Mouse (Mus musculus): Measurements from ENCODE around the gene Pif1. TPM values are rescaled to one million over a fixed set of nuclear protein-coding genes. Genes with fewer than 3 reads are reported as not detected.

Pif1 gene
- polyA plus RNA-seq, 1 experiment = 4.6 TPM

GRCm38 (mm10) chr9:65629767-65630630 lies 43.0 kb downstream of the Pif1 start:
- WGBS = 1% methylated on average over 77 of the region's 83 CpGs

GRCm38 (mm10) chr9:65630631-65631353 lies 43.8 kb downstream of the Pif1 start:
- no peak for DNase-seq (ENCODE audit: low read depth, low spot score)
- 3% methylated on average over 78 of the region's 78 CpGs for WGBS

More at GRCm38 (mm10) chr9:65629767-65630630, 43.0 kb downstream of the Pif1 start:
- DNase-seq (ENCODE audit: low read depth, low spot score) = no peak

GRCm38 (mm10) chr9:65631354-65632021 lies 44.5 kb downstream of the Pif1 start:
- 71% methylated on average over 16 of the region's 16 CpGs for WGBS
- DNase-seq (ENCODE audit: low read depth, low spot score) = no peak

- no peak for DNase-seq (ENCODE audit: low read depth, low spot score)
- WGBS = 70% methylated on average over 1 of the region's 1 CpGs
These were observed 48.8 kb downstream of the Pif1 start for GRCm38 (mm10) chr9:65635766-65636165.

GRCm38 (mm10) chr9:65636926-65637325 lies 50.0 kb downstream of the Pif1 start:
- 78% methylated on average over 4 of the region's 4 CpGs for WGBS
- DNase-seq (ENCODE audit: low read depth, low spot score) = no peak

GRCm38 (mm10) chr9:65639065-65639464 lies 52.1 kb downstream of the Pif1 start:
- no peak for DNase-seq (ENCODE audit: low read depth, low spot score)
- 68% methylated on average over 5 of the region's 5 CpGs for whole genome bisulfite sequencing

- WGBS = 59% methylated on average over 5 of the region's 5 CpGs
- DNase-seq (ENCODE audit: low read depth, low spot score) = no peak
These were observed 54.0 kb downstream of the Pif1 start for GRCm38 (mm10) chr9:65640838-65641410.

- no peak for DNase-seq (ENCODE audit: low read depth, low spot score)
- WGBS = 38% methylated on average over 12 of the region's 12 CpGs
These were observed 54.6 kb downstream of the Pif1 start for GRCm38 (mm10) chr9:65641446-65642052.

GRCm38 (mm10) chr9:65642546-65642945 lies 55.6 kb downstream of the Pif1 start:
- DNase-seq (ENCODE audit: low read depth, low spot score) = no peak

GRCm38 (mm10) chr9:65644960-65645359 lies 58.0 kb downstream of the Pif1 start:
- DNase-seq (ENCODE audit: low read depth, low spot score) = no peak
- WGBS = 85% methylated on average over 4 of the region's 4 CpGs

Other genes starting within 250 kb of the Pif1 start
- gene Pdcd7, start 241.1 kb upstream of the Pif1 start, polyA plus RNA-seq (2012; rRNA removed) = 7.3 and 8.1 TPM in 2 replicates
- 0.16 and 0.26 TPM in 2 replicates for gene Ubap1l, start 226.1 kb upstream of the Pif1 start, polyA plus RNA-seq (2012; rRNA removed)
- gene Kbtbd13, start 195.5 kb upstream of the Pif1 start, polyA plus RNA-seq (2012; rRNA removed) = 0.91 and 1.2 TPM in 2 replicates
- 1.8 and 2.1 TPM in 2 replicates for gene Rasl12, start 188.7 kb upstream of the Pif1 start, polyA plus RNA-seq (2012; rRNA removed)
- gene Slc51b, start 164.2 kb upstream of the Pif1 start, polyA plus RNA-seq (2012; rRNA removed) = 67.2 and 87.4 TPM in 2 replicates
- 13.6 and 17.6 TPM in 2 replicates for gene Mtfmt, start 151.4 kb upstream of the Pif1 start, polyA plus RNA-seq (2012; rRNA removed)
- 13.5 and 15.4 TPM in 2 replicates for gene Spg21, start 126.2 kb upstream of the Pif1 start, polyA plus RNA-seq (2012; rRNA removed)
- gene Ankdd1a, start 67.0 kb upstream of the Pif1 start, polyA plus RNA-seq (2012; rRNA removed) = 0.06 TPM in 1 of 2 replicates, not detected in the other
- gene Plekho2, start 7.1 kb upstream of the Pif1 start, polyA plus RNA-seq (2012; rRNA removed) = 11.6 and 13.0 TPM in 2 replicates
- gene Rbpms2, start 42.5 kb downstream of the Pif1 start, polyA plus RNA-seq (2012; rRNA removed) = 23.4 and 27.7 TPM in 2 replicates
- gene Oaz2, start 80.8 kb downstream of the Pif1 start, polyA plus RNA-seq (2012; rRNA removed) = 36.6 and 41.7 TPM in 2 replicates
- 4.6 and 6.1 TPM in 2 replicates for gene Zfp609, start 240.4 kb downstream of the Pif1 start, polyA plus RNA-seq (2012; rRNA removed)

All from large intestine, adult 2 months (tissue).